8 mouse cellular contexts compared by ENCODE assay signal in genomic region chr11:53627859-53628258, GRCm38 (mm10). TPM values are rescaled to one million over a fixed set of nuclear protein-coding genes. Genes with fewer than 3 reads are reported as not detected.
A peak's percentile ranks its signal among the peaks of the same experiment; 100 is the strongest.
DNase-seq lines count a peak whose midpoint lies in the region; ATAC-seq lines count a peak whose summit lies in the region.

No protein-coding gene starts in this region.

- no peaks in the 10 kb centered on the region for H3K9me3 ChIP-seq in hindbrain, embryonic 10.5 days
- no peaks in the 10 kb centered on the region for H3K9me3 ChIP-seq in hindbrain, embryonic 16.5 days (ENCODE audit: control insufficient read depth, low read length)
- no peaks in the 10 kb centered on the region for H3K9me3 ChIP-seq in intestine, embryonic 15.5 days
- no peaks in the 10 kb centered on the region for H3K9me3 ChIP-seq in midbrain, embryonic 11.5 days (ENCODE audit: control insufficient read depth, low read length)

- no peak overlapping the region for H3K9ac ChIP-seq in hindbrain, embryonic 16.5 days (ENCODE audit: low read depth, low read length)
- H3K9ac ChIP-seq in intestine, embryonic 15.5 days, result no peak overlapping the region
- H3K9ac ChIP-seq in midbrain, embryonic 11.5 days (ENCODE audit: low read length), result no peak overlapping the region

- H3K27ac ChIP-seq in hindbrain, embryonic 10.5 days, result no peak overlapping the region
- H3K27ac ChIP-seq in hindbrain, embryonic 16.5 days (ENCODE audit: low read depth, low read length), result no peak overlapping the region
- H3K27ac ChIP-seq in intestine, embryonic 15.5 days, result no peak overlapping the region
- H3K27ac ChIP-seq in midbrain, embryonic 11.5 days (ENCODE audit: low read depth, low read length), result no peak overlapping the region

- peaks cover 7% of the 10 kb centered on the region for H3K27me3 ChIP-seq in hindbrain, embryonic 10.5 days (ENCODE audit: insufficient read depth, poor library complexity, severe bottlenecking)
- H3K27me3 ChIP-seq in hindbrain, embryonic 16.5 days (replicated peaks; ENCODE audit: control insufficient read depth, insufficient read depth, low read length), result no peaks in the 10 kb centered on the region
- H3K27me3 ChIP-seq in intestine, embryonic 15.5 days (replicated peaks), result no peaks in the 10 kb centered on the region
- H3K27me3 ChIP-seq in midbrain, embryonic 11.5 days (ENCODE audit: control insufficient read depth, insufficient read depth, low read length), result no peaks in the 10 kb centered on the region; the same call in 1 of the 2 replicates

- H3K4me1 ChIP-seq in hindbrain, embryonic 10.5 days (replicated peaks), result peaks cover 14% of the 10 kb centered on the region; the same call in 1 of the 2 replicates
- no peaks in the 10 kb centered on the region for H3K4me1 ChIP-seq in hindbrain, embryonic 16.5 days (ENCODE audit: control insufficient read depth, insufficient read depth, low read depth, low read length)
- no peaks in the 10 kb centered on the region for H3K4me1 ChIP-seq in intestine, embryonic 15.5 days (replicated peaks)
- H3K4me1 ChIP-seq in midbrain, embryonic 11.5 days (ENCODE audit: control insufficient read depth, insufficient read depth, low read length), result 0 out of 2 replicates have a peak, but pooled peaks cover 2% of the 10 kb centered on the region

- WGBS in hindbrain, embryonic 10.5 days, result 7% methylated on average over 1 of the region's 1 CpGs
- 6% methylated on average over 1 of the region's 1 CpGs for WGBS in hindbrain, embryonic 16.5 days
- 31% methylated on average over 1 of the region's 1 CpGs for WGBS in intestine, embryonic 15.5 days
- WGBS in midbrain, embryonic 11.5 days, result 4% methylated on average over 1 of the region's 1 CpGs

- H3K4me2 ChIP-seq in hindbrain, embryonic 16.5 days (ENCODE audit: low read length), result no peak overlapping the region
- no peak overlapping the region for H3K4me2 ChIP-seq in intestine, embryonic 15.5 days (replicated peaks)
- no peak overlapping the region for H3K4me2 ChIP-seq in midbrain, embryonic 11.5 days

- ATAC-seq in hindbrain, embryonic 16.5 days, result no peak; the same call in 1 of the 2 replicates
- peak; percentile 51; the same call in 1 of the 2 replicates for ATAC-seq in intestine, embryonic 15.5 days
- ATAC-seq in midbrain, embryonic 11.5 days (ENCODE audit: low FRiP score), result peak; percentile 72

- H3K4me3 ChIP-seq in hindbrain, embryonic 10.5 days, result no peak overlapping the region
- H3K4me3 ChIP-seq in hindbrain, embryonic 16.5 days (ENCODE audit: low read length), result no peak overlapping the region
- no peak overlapping the region for H3K4me3 ChIP-seq in intestine, embryonic 15.5 days (replicated peaks)
- no peak overlapping the region for H3K4me3 ChIP-seq in midbrain, embryonic 11.5 days (ENCODE audit: low read depth, low read length)

- peak; percentile 78 for DNase-seq in hindbrain, embryonic 10.5 days (ENCODE audit: low spot score)
- peak; percentile 86 for DNase-seq in cerebellum, adult 9-10 months
- DNase-seq in frontal cortex, adult 2 months (ENCODE audit: extremely low spot score in 1 of 2, low spot score in 1 of 2), result peak; percentile 44 to 93
- DNase-seq in left cerebral cortex, postnatal 14 days (ENCODE audit: low spot score in 2 of 2), result peak; percentile 89 to 90
- DNase-seq in midbrain, embryonic 11.5 days (ENCODE audit: low spot score, missing footprints), result peak; percentile 98
- peak; percentile 49 for DNase-seq in spleen, adult 12 weeks (ENCODE audit: low spot score)

- intact Hi-C loops in left cerebral cortex, postnatal 14 days (cut with DNase I), result loop anchor here (2.0 kb wide), 1 partner anchor 157 kb away; the partner anchor contains the start of gene Gm9837

- H3K36me3 ChIP-seq in hindbrain, embryonic 10.5 days, result no peaks in the 10 kb centered on the region
- H3K36me3 ChIP-seq in hindbrain, embryonic 16.5 days (ENCODE audit: control insufficient read depth, insufficient read depth, low read length), result no peaks in the 10 kb centered on the region
- no peaks in the 10 kb centered on the region for H3K36me3 ChIP-seq in intestine, embryonic 15.5 days
- H3K36me3 ChIP-seq in midbrain, embryonic 11.5 days (ENCODE audit: control insufficient read depth, insufficient read depth, low read length), result no peaks in the 10 kb centered on the region

RNA-seq across cellular contexts. Expression of gene Il13, which starts 6.6 kb away (rescaled TPM):
- polyA plus RNA-seq in hindbrain, embryonic 10.5 days (2016; fragmentation: Nextera tagmentation; extraction: Ambion mirVana), result not detected in 2 replicates
- not detected in 2 replicates for polyA plus RNA-seq in hindbrain, embryonic 16.5 days (2015; fragmentation: Nextera tagmentation; extraction: Ambion mirVana)
- not detected in 2 replicates for polyA plus RNA-seq in frontal cortex, adult 2 months (2012; rRNA removed)
- polyA plus RNA-seq in intestine, embryonic 15.5 days (2015; fragmentation: Nextera tagmentation; extraction: Ambion mirVana), result not detected in 2 replicates
- total RNA-seq in left cerebral cortex, postnatal 14 days (2021), result not detected
- polyA plus RNA-seq in midbrain, embryonic 11.5 days (2014; fragmentation: Nextera tagmentation; extraction: Ambion mirVana), result not detected in 2 replicates

RNA-seq across cellular contexts. Expression of gene Il4, which starts 9.4 kb away (rescaled TPM):
- polyA plus RNA-seq in hindbrain, embryonic 10.5 days (2016; fragmentation: Nextera tagmentation; extraction: Ambion mirVana), result 0.66 and 1.2 TPM in 2 replicates
- 3.9 and 4.5 TPM in 2 replicates for polyA plus RNA-seq in hindbrain, embryonic 16.5 days (2015; fragmentation: Nextera tagmentation; extraction: Ambion mirVana)
- polyA plus RNA-seq in frontal cortex, adult 2 months (2012; rRNA removed), result not detected in 2 replicates
- polyA plus RNA-seq in intestine, embryonic 15.5 days (2015; fragmentation: Nextera tagmentation; extraction: Ambion mirVana), result 0.56 and 0.59 TPM in 2 replicates
- total RNA-seq in left cerebral cortex, postnatal 14 days (2021), result not detected
- 1.7 and 3.1 TPM in 2 replicates for polyA plus RNA-seq in midbrain, embryonic 11.5 days (2014; fragmentation: Nextera tagmentation; extraction: Ambion mirVana)
